Mouse (Mus musculus) spleen, postnatal 4 days (tissue): Measurements from ENCODE around the gene Cytl1.

Experiments used
- DNase-seq, 2 experiments: peaks; one replicate each; pipeline ENCODE4 v3.0.0; 2022; ENCODE audit warnings: low spot score in 2 of 2

Gene Cytl1

GRCm38 (mm10) chr5:37770870-37771269 is 35.6 kb downstream of the Cytl1 start:
- DNase-seq = no peak

- DNase-seq = no peak
Measured at GRCm38 (mm10) chr5:37774011-37774410, 38.7 kb downstream of the Cytl1 start.

- no peak for DNase-seq
Measured at GRCm38 (mm10) chr5:37775681-37776080, 40.4 kb downstream of the Cytl1 start.

GRCm38 (mm10) chr5:37783306-37783705 is 48.0 kb downstream of the Cytl1 start:
- no peak for DNase-seq

- DNase-seq = no peak
Measured at GRCm38 (mm10) chr5:37784847-37785391, 49.6 kb downstream of the Cytl1 start.
